Mouse (Mus musculus) myocyte (in vitro differentiated cells): ENCODE data around the gene Cep128. TPM values are rescaled to one million over a fixed set of nuclear protein-coding genes. Genes with fewer than 3 reads are reported as not detected.

Experiments
- H3K27me3 ChIP-seq: one replicate; pipeline ENCODE4 v1.6.1; 2011; ENCODE audit not compliant: control insufficient read depth, insufficient read depth, insufficient read length
- H3K36me3 ChIP-seq: one replicate; pipeline ENCODE4 v1.6.1; 2011; ENCODE audit not compliant: control insufficient read depth, insufficient read depth
- H3K4me2 ChIP-seq: one replicate; pipeline ENCODE4 v1.6.1; 2011; ENCODE audit warnings: low read depth, control low read depth
- H3K4me3 ChIP-seq: one replicate; pipeline ENCODE4 v1.5.1; 2011; ENCODE audit warnings: mild to moderate bottlenecking, control low read depth, moderate library complexity
- H3K79me2 ChIP-seq: one replicate; pipeline ENCODE4 v1.6.1; 2011; ENCODE audit not compliant: control insufficient read depth, insufficient read depth
- H3ac ChIP-seq: one replicate; pipeline ENCODE4 v1.6.1; 2011; ENCODE audit not compliant: control insufficient read depth, insufficient read length
- CEBPB ChIP-seq: IDR thresholded peaks from 2 replicates; pipeline ENCODE4 v1.6.1; 2011; ENCODE audit warnings: mild to moderate bottlenecking, moderate library complexity; ENCODE audit not compliant: poor library complexity, insufficient read depth, severe bottlenecking
- E2F4 ChIP-seq: IDR thresholded peaks from one replicate; pipeline ENCODE4 v1.6.1; 2011; ENCODE audit warnings: mild to moderate bottlenecking, control low read depth, moderate library complexity; ENCODE audit not compliant: insufficient read depth
- MAX ChIP-seq: IDR thresholded peaks from one replicate; pipeline ENCODE4 v1.6.1; 2011; ENCODE audit warnings: low read depth, mild to moderate bottlenecking, control low read depth
- MYOD1 ChIP-seq, 3 experiments: IDR thresholded peaks; one replicate each; pipeline ENCODE4 v1.6.1; 2011; ENCODE audit warnings: control low read depth in 2 of 3, low read depth in 2 of 3, mild to moderate bottlenecking in 2 of 3, moderate library complexity in 1 of 3; ENCODE audit not compliant: insufficient read length in 2 of 3, control insufficient read depth in 1 of 3
- MYOG ChIP-seq, 3 experiments: IDR thresholded peaks; one replicate each; pipeline ENCODE4 v1.6.1; 2011; ENCODE audit warnings: control low read depth in 2 of 3, low read depth in 2 of 3, mild to moderate bottlenecking in 2 of 3; ENCODE audit not compliant: insufficient read length in 2 of 3, control insufficient read depth in 1 of 3, insufficient read depth in 1 of 3
- POLR2A ChIP-seq: IDR thresholded peaks from one replicate; pipeline ENCODE4 v1.6.1; 2011; ENCODE audit warnings: low read depth, mild to moderate bottlenecking, control low read depth, moderate library complexity; ENCODE audit not compliant: insufficient read length
- POLR2AphosphoS2 ChIP-seq: IDR thresholded peaks from one replicate; pipeline ENCODE4 v1.6.1; 2011; ENCODE audit warnings: low read depth, control low read depth; ENCODE audit not compliant: insufficient read length
- REST ChIP-seq: IDR thresholded peaks from one replicate; pipeline ENCODE4 v1.6.1; 2011; ENCODE audit warnings: mild to moderate bottlenecking, control low read depth, moderate library complexity; ENCODE audit not compliant: insufficient read depth, insufficient read length
- SRF ChIP-seq: IDR thresholded peaks from one replicate; pipeline ENCODE4 v1.6.1; 2011; ENCODE audit warnings: low read depth; ENCODE audit not compliant: control insufficient read depth, insufficient read length
- TCF12 ChIP-seq: IDR thresholded peaks from one replicate; pipeline ENCODE4 v1.6.1; 2011; ENCODE audit warnings: mild to moderate bottlenecking, control low read depth; ENCODE audit not compliant: poor library complexity, insufficient read depth, severe bottlenecking
- TCF3 ChIP-seq: IDR thresholded peaks from one replicate; pipeline ENCODE4 v1.6.1; 2011; ENCODE audit warnings: low read depth, control low read depth; ENCODE audit not compliant: insufficient read length
- USF1 ChIP-seq: IDR thresholded peaks from one replicate; pipeline ENCODE4 v1.6.1; 2011; ENCODE audit warnings: low read depth, mild to moderate bottlenecking, control low read depth, moderate library complexity
- polyA plus RNA-seq: library from polyadenylated mRNA; unstranded; fragments of >200 nt; fragmentation: generic; extraction: Trizol; gene quantifications from one replicate; pipeline ENCODE4 v1.2.1, GENCODE M21; 2012; ENCODE audit warnings: missing spikeins

Gene Cep128
- polyA plus RNA-seq, 1 experiment: 2.9 TPM

DNA sequence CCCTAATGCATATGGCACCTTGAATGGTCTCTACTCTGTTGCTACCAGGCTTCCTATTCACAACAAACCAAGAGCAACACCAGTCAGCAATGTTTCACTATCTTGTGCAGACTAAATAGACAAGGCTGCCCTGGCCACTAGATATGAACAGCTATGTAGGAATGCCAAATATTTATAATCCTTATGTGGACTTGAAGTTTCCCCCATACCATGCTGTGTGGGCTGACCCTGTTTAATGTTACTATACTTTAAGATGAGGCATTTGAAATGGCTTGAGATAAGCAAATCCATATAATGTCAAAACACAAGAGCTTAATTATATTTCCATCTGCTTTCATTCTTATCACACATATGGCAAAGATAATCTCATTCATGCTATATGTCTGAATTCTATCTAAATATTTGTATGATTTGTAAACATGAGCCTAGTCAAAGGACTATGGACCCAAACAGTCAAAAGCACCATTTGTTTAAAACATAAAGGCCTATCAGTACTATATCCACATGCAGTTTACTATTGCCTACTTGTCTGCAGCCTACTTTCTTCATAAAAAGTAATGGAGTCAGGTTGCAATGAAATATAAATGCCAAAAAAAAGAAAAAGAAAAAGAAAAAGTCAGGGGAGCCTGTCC, 319.7 kb downstream of the Cep128 start:
- Histone ChIP-seq H3K79me2 (no peaks in the 10 kb centered on the region), H3ac (no peak overlapping the region), H3K27me3 (no peaks in the 10 kb centered on the region), H3K36me3 (no peaks in the 10 kb centered on the region), H3K4me3 (no peak overlapping the region), H3K4me2 (no peak overlapping the region)
- TF ChIP-seq TCF3: no peak
- no peak for TF ChIP-seq REST
- TF ChIP-seq MYOD1 (IDR thresholded peaks at IDR 0.05; ENCODE audit: control insufficient read depth in 1 of 3, insufficient read length in 2 of 3, low read depth in 2 of 3): no peak
- no peak for TF ChIP-seq MAX
- TF ChIP-seq CEBPB: no peak
- no peak for TF ChIP-seq USF1
- TF ChIP-seq E2F4: no peak
- TF ChIP-seq POLR2AphosphoS2: no peak
- TF ChIP-seq POLR2A: no peak
- TF ChIP-seq SRF: no peak
- TF ChIP-seq MYOG (IDR thresholded peaks at IDR 0.05; ENCODE audit: control insufficient read depth in 1 of 3, insufficient read depth in 1 of 3, insufficient read length in 2 of 3, low read depth in 2 of 3): no peak
- TF ChIP-seq TCF12: no peak

DNA sequence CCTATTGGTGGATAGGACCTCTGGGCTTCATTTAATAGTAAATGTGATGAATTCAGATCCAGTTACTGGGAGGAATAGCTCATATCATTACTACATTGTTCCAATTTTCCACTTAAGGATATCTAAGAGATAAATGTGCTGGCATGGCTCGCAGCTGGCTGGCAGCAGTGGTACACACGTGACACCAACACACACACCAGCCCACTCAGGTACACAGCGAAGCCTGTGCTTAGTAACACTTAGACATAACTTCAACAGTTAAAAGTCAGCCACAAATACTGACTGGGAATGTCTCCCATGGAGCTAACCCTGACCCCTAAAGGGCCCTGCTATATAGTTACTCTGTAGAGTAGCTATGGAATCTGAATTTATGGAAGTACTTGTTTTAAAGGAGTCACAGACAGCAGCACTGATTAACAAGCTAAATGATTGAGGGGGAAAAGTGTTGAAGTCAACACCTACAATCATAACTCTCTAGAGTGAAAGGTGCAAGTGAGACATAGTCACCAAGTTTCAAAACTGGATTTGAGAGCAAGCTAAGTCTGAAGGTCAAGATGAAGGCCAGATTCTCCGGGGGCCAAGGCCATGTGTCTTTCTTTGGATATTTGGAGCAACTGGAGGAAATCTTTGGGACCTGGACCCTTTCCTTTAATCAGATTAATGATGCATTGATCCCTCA, 320.7 kb downstream of the Cep128 start:
- Histone ChIP-seq H3K4me2 (no peak overlapping the region), H3K4me3 (no peak overlapping the region), H3K36me3 (no peaks in the 10 kb centered on the region), H3K27me3 (no peaks in the 10 kb centered on the region), H3K79me2 (no peaks in the 10 kb centered on the region), H3ac (no peak overlapping the region)
- TF ChIP-seq SRF (no peak), TCF3 (no peak), E2F4 (no peak), TCF12 (no peak), CEBPB (no peak), MYOG (IDR thresholded peaks at IDR 0.05; ENCODE audit: control insufficient read depth in 1 of 3, insufficient read depth in 1 of 3, insufficient read length in 2 of 3, low read depth in 2 of 3) (no peak), POLR2AphosphoS2 (no peak)

GRCm38 (mm10) chr12:91062681-91063080, 321.5 kb downstream of the Cep128 start:
- Histone ChIP-seq H3K27me3 (no peaks in the 10 kb centered on the region), H3ac (no peak overlapping the region), H3K36me3 (no peaks in the 10 kb centered on the region), H3K79me2 (no peaks in the 10 kb centered on the region), H3K4me2 (no peak overlapping the region), H3K4me3 (no peak overlapping the region)
- TF ChIP-seq TCF3: no peak
- no peak for TF ChIP-seq POLR2A
- no peak for TF ChIP-seq REST
- no peak for TF ChIP-seq CEBPB
- TF ChIP-seq MYOG (IDR thresholded peaks at IDR 0.05; ENCODE audit: control insufficient read depth in 1 of 3, insufficient read depth in 1 of 3, insufficient read length in 2 of 3, low read depth in 2 of 3): no peak
- TF ChIP-seq E2F4: no peak
- no peak for TF ChIP-seq MAX
- TF ChIP-seq SRF: no peak
- no peak for TF ChIP-seq TCF12
- TF ChIP-seq USF1: no peak
- no peak for TF ChIP-seq POLR2AphosphoS2
- no peak for TF ChIP-seq MYOD1 (IDR thresholded peaks at IDR 0.05; ENCODE audit: control insufficient read depth in 1 of 3, insufficient read length in 2 of 3, low read depth in 2 of 3)

GRCm38 (mm10) chr12:91059704-91060318, 324.4 kb downstream of the Cep128 start:
- no peaks in the 10 kb centered on the region for H3K79me2 ChIP-seq
- TF ChIP-seq MAX (no peak), USF1 (no peak), E2F4 (no peak), CEBPB (no peak), TCF3 (no peak), POLR2AphosphoS2 (no peak)
- H3K36me3 ChIP-seq: no peaks in the 10 kb centered on the region
- H3K4me3 ChIP-seq: no peak overlapping the region
- no peaks in the 10 kb centered on the region for H3K27me3 ChIP-seq
- H3K4me2 ChIP-seq: no peak overlapping the region
- no peak overlapping the region for H3ac ChIP-seq

DNA sequence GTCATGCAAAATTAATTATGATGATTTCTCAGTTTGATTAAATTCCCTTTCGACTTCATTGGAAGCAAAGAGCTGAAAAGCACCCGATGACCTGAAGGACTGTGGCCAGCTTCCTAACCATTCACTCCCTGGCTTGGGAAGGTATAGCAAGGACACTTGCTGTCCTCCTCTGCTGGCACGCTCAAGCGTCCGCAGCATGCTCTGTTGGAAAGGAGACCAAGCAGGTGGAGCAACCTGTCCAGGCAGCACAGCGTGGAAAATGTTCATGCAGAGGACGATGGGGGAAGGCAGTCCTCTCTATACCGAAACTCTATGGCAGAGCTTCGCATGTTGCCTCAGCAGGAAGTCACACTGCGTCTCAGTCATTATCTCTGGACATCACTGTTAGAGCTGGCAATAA, 327.3 kb downstream of the Cep128 start:
- no peak overlapping the region for H3K4me2 ChIP-seq
- TF ChIP-seq POLR2AphosphoS2 (no peak), MAX (no peak), E2F4 (no peak), TCF3 (no peak), POLR2A (no peak), USF1 (no peak), MYOD1 (IDR thresholded peaks at IDR 0.05; ENCODE audit: control insufficient read depth in 1 of 3, insufficient read length in 2 of 3, low read depth in 2 of 3) (no peak)

More for the DNA sequence above, 327.3 kb downstream of the Cep128 start:
- Histone ChIP-seq H3K4me3 (no peak overlapping the region), H3K79me2 (no peaks in the 10 kb centered on the region), H3K27me3 (no peaks in the 10 kb centered on the region), H3K36me3 (no peaks in the 10 kb centered on the region), H3ac (no peak overlapping the region)
